Mouse (Mus musculus): ENCODE measurements at regions not wholly inside any gene's neighbourhood (a gene's known extent, or its start where the extent isn't known, plus 50 kb on each side); places are given as distances from the start of the nearest gene placed in this dataset.
A peak's percentile ranks its signal among the peaks of the same experiment; 100 is the strongest.

DNA sequence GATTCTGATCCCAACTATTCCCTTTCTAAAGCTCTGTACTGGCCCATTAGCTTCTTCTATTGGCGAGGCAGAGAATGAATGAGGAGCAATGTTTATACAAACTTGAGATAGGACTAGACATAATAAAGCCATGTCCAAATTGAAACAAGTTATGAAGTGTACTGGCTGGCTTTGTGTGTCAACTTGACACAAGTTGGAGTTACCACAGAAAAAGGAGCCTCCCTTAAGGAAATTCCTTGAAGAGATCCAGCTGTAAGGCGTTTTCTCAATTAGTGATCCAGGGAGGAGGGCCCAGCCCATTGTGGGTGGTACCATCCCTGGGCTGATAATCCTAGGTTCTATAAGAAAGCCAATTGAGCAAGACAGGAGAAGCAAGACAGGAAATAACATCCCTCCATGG, 135.9 kb upstream of the Cr2 start:
- DNase-seq (ENCODE audit: low spot score in 2 of 2) = peak in 1 of 2 experiments; percentile 15

DNA sequence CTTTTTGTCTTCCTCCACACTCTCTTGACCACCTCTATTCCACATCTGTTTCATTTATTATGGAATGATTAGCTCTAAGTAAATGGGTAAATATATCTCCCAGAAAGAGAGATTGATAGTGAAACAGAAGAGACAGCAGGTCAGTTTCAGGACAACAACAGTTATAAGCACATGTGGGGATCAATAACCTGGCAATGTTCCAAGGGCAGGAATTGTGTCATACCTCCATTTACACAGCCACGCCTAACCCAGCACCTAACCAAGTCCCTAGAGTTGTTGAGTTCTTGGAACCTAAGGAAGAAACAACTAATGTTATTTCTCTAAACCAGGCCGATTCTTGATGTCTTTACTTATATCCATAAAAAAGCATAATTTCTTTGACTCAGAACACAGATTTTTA, 108.6 kb upstream of the Cr2 start:
- DNase-seq (ENCODE audit: low spot score in 2 of 2) = no peak

DNA sequence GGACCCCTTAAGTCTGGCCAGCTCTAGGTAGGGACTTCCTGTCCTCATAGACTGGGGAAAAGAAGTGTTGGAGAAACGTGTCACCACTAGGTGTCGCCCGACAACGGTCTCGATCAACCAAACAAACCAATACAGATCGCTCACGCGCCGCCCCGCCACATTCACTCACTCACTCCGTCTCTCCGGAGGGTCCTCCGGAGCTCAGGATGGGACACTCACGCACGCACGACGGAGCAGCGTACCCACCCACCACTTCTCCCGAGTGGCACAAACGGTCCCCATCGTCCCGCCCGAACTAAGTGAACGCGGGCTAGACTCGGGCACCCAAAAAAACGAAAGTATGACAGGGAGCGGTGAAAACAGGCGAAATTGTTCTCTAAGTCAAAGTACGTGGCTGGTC, 65.0 kb upstream of the Cr2 start:
- peak; percentile 93 to 100 for DNase-seq (ENCODE audit: low spot score in 2 of 2)

GRCm38 (mm10) chr1:195232658-195233057, 56.1 kb upstream of the Cr2 start:
- DNase-seq (ENCODE audit: low spot score in 2 of 2) = peak in 1 of 2 experiments; percentile 25

GRCm38 (mm10) chr1:195227007-195227406, 50.5 kb upstream of the Cr2 start:
- DNase-seq (ENCODE audit: low spot score in 2 of 2) = no peak
